Mouse (Mus musculus) embryonic facial prominence, embryonic 11.5 days (tissue): ENCODE measurements around the gene Sycp2. TPM values are rescaled to one million over a fixed set of nuclear protein-coding genes. Genes with fewer than 3 reads are reported as not detected.

Source experiments
- ATAC-seq: fragments of 200-750 bp; cut with Nextera tagmentation; replicated peaks from 2 replicates; pipeline ENCODE4 v1.8.0; 2017; ENCODE audit warnings: low read depth; ENCODE audit not compliant: insufficient number of reproducible peaks, low FRiP score, low TSS enrichment
- DNase-seq: peaks from one replicate; pipeline ENCODE4 v3.0.0-alpha.2; 2015; ENCODE audit warnings: low spot score
- H3K27ac ChIP-seq: fragments of 300-500 bp; sonication (generic); replicated peaks from 2 replicates; pipeline ENCODE4 v1.5.1; 2014; ENCODE audit warnings: mild to moderate bottlenecking, low read depth, low read length, control low read depth
- H3K27me3 ChIP-seq: fragments of 300-500 bp; sonication (generic); 2 replicates; pipeline ENCODE4 v1.6.1; 2014; ENCODE audit warnings: mild to moderate bottlenecking, low read length, moderate library complexity, mixed read lengths; ENCODE audit not compliant: control insufficient read depth, insufficient read depth
- H3K36me3 ChIP-seq: fragments of 300-500 bp; sonication (generic); replicated peaks from 2 replicates; pipeline ENCODE4 v1.6.1; 2014; ENCODE audit warnings: low read depth, mild to moderate bottlenecking, low read length, moderate library complexity, mixed read lengths; ENCODE audit not compliant: control insufficient read depth, insufficient read depth
- H3K4me1 ChIP-seq: fragments of 300-500 bp; sonication (generic); 2 replicates; pipeline ENCODE4 v1.6.1; 2014; ENCODE audit warnings: low read length, mixed read lengths; ENCODE audit not compliant: control insufficient read depth, insufficient read depth
- H3K4me2 ChIP-seq: fragments of 300-500 bp; sonication (generic); 2 replicates; pipeline ENCODE4 v1.6.1; 2014; ENCODE audit warnings: low read depth, mild to moderate bottlenecking, control low read depth, low read length, moderate library complexity
- H3K4me3 ChIP-seq: fragments of 300-500 bp; sonication (generic); 2 replicates; pipeline ENCODE4 v1.5.1; 2014; ENCODE audit warnings: low read depth, low read length, control low read depth
- H3K9ac ChIP-seq: fragments of 300-500 bp; sonication (generic); replicated peaks from 2 replicates; pipeline ENCODE4 v1.6.1; 2014; ENCODE audit warnings: mild to moderate bottlenecking, control low read depth, low read length
- H3K9me3 ChIP-seq: fragments of 300-500 bp; sonication (generic); replicated peaks from 2 replicates; pipeline ENCODE4 v1.6.1; 2016; ENCODE audit warnings: mild to moderate bottlenecking, low read length, inconsistent platforms, mixed read lengths; ENCODE audit not compliant: control insufficient read depth
- WGBS: fragments of 180-500 bp; shearing (Covaris S2); extraction: QIAGEN DNeasy Blood & Tissue Kit; methylation state at CpG from one replicate; pipeline ENCODE4 v1.1.7; 2014; 5-methylcytosine and 5-hydroxymethylcytosine counted together
- polyA plus RNA-seq: library from polyadenylated mRNA; unstranded; fragments of >200 nt; fragmentation: Nextera tagmentation; extraction: Ambion mirVana; gene quantifications from 2 replicates; pipeline ENCODE4 v1.2.1, GENCODE M21; 2014

Gene Sycp2
- polyA plus RNA-seq, 1 experiment from 2014 or later, result 0.07 TPM

- H3K27ac ChIP-seq, result no peak overlapping the region
- no peak overlapping the region for H3K4me2 ChIP-seq
- H3K4me3 ChIP-seq, result no peak overlapping the region
- H3K36me3 ChIP-seq, result no peaks in the 10 kb centered on the region
- DNase-seq, result no peak
- ATAC-seq, result no peak
- no peaks in the 10 kb centered on the region for H3K9me3 ChIP-seq
- no peaks in the 10 kb centered on the region for H3K4me1 ChIP-seq
- WGBS, result 80% methylated on average over 7 of the region's 7 CpGs
- H3K27me3 ChIP-seq, result no peaks in the 10 kb centered on the region
- H3K9ac ChIP-seq, result no peak overlapping the region
Observed at GRCm38 (mm10) chr2:178319766-178320165, 87.7 kb downstream of the Sycp2 start.

GRCm38 (mm10) chr2:178316281-178316680, 91.2 kb downstream of the Sycp2 start:
- Histone ChIP-seq H3K9ac (no peak overlapping the region), H3K4me1 (no peaks in the 10 kb centered on the region), H3K9me3 (no peaks in the 10 kb centered on the region), H3K4me2 (no peak overlapping the region), H3K4me3 (no peak overlapping the region), H3K27ac (no peak overlapping the region), H3K36me3 (no peaks in the 10 kb centered on the region), H3K27me3 (no peaks in the 10 kb centered on the region)
- WGBS, result 76% methylated on average over 1 of the region's 1 CpGs
- ATAC-seq (no peak), DNase-seq (no peak)

- no peaks in the 10 kb centered on the region for H3K4me1 ChIP-seq
- 78% methylated on average over 7 of the region's 7 CpGs for WGBS
- no peaks in the 10 kb centered on the region for H3K9me3 ChIP-seq
- H3K36me3 ChIP-seq, result no peaks in the 10 kb centered on the region
- H3K4me2 ChIP-seq, result no peak overlapping the region
- ATAC-seq (no peak), DNase-seq (no peak)
- H3K4me3 ChIP-seq, result no peak overlapping the region
- no peak overlapping the region for H3K9ac ChIP-seq
- H3K27me3 ChIP-seq, result no peaks in the 10 kb centered on the region
- no peak overlapping the region for H3K27ac ChIP-seq
Observed at GRCm38 (mm10) chr2:178313539-178313938, 93.9 kb downstream of the Sycp2 start.

GRCm38 (mm10) chr2:178304669-178305068, 102.8 kb downstream of the Sycp2 start:
- Histone ChIP-seq H3K4me3 (no peak overlapping the region), H3K36me3 (no peaks in the 10 kb centered on the region), H3K27ac (no peak overlapping the region), H3K27me3 (no peaks in the 10 kb centered on the region), H3K4me1 (no peaks in the 10 kb centered on the region), H3K4me2 (no peak overlapping the region), H3K9me3 (no peaks in the 10 kb centered on the region), H3K9ac (no peak overlapping the region)
- DNase-seq, result no peak
- 84% methylated on average over 6 of the region's 6 CpGs for WGBS
- ATAC-seq, result no peak

- H3K9me3 ChIP-seq, result no peaks in the 10 kb centered on the region
- H3K36me3 ChIP-seq, result no peaks in the 10 kb centered on the region
- H3K27me3 ChIP-seq, result no peaks in the 10 kb centered on the region
- 50% methylated on average over 1 of the region's 1 CpGs for WGBS
- no peak overlapping the region for H3K9ac ChIP-seq
- no peaks in the 10 kb centered on the region for H3K4me1 ChIP-seq
- no peak overlapping the region for H3K4me2 ChIP-seq
- H3K27ac ChIP-seq, result no peak overlapping the region
- ATAC-seq (peak; percentile 40; the same call in 1 of the 2 replicates), DNase-seq (no peak)
- H3K4me3 ChIP-seq, result no peak overlapping the region
Observed at GRCm38 (mm10) chr2:178304188-178304529, 103.3 kb downstream of the Sycp2 start.

- ATAC-seq (0 out of 2 replicates have a peak, but pooled peaks have one; percentile 51), DNase-seq (peak; percentile 44)
- Histone ChIP-seq H3K9ac (no peak overlapping the region), H3K4me3 (no peak overlapping the region), H3K9me3 (no peaks in the 10 kb centered on the region), H3K4me2 (no peak overlapping the region), H3K27ac (no peak overlapping the region), H3K4me1 (no peaks in the 10 kb centered on the region), H3K36me3 (no peaks in the 10 kb centered on the region), H3K27me3 (no peaks in the 10 kb centered on the region)
- 62% methylated on average over 8 of the region's 8 CpGs for WGBS
Observed at GRCm38 (mm10) chr2:178303453-178304187, 103.9 kb downstream of the Sycp2 start.

Other genes with a start within 250 kb of the Sycp2 start
- gene Ppp1r3d, start 6.8 kb upstream of the Sycp2 start, polyA plus RNA-seq, result 3.5 and 3.8 TPM in 2 replicates
- gene Fam217b, start 6.8 kb upstream of the Sycp2 start, polyA plus RNA-seq, result 4.8 and 5.5 TPM in 2 replicates
- 0.45 and 0.63 TPM in 2 replicates for gene Cdh26, start 22.8 kb upstream of the Sycp2 start, polyA plus RNA-seq